Mouse (Mus musculus): ENCODE results near the gene Pcdh9. TPM values are rescaled to one million over a fixed set of nuclear protein-coding genes. Genes with fewer than 3 reads are reported as not detected.

Pcdh9 gene
- total and polyA plus RNA-seq, 3 experiments: 0.70 to 1.8 (median 1.2) TPM

DNA sequence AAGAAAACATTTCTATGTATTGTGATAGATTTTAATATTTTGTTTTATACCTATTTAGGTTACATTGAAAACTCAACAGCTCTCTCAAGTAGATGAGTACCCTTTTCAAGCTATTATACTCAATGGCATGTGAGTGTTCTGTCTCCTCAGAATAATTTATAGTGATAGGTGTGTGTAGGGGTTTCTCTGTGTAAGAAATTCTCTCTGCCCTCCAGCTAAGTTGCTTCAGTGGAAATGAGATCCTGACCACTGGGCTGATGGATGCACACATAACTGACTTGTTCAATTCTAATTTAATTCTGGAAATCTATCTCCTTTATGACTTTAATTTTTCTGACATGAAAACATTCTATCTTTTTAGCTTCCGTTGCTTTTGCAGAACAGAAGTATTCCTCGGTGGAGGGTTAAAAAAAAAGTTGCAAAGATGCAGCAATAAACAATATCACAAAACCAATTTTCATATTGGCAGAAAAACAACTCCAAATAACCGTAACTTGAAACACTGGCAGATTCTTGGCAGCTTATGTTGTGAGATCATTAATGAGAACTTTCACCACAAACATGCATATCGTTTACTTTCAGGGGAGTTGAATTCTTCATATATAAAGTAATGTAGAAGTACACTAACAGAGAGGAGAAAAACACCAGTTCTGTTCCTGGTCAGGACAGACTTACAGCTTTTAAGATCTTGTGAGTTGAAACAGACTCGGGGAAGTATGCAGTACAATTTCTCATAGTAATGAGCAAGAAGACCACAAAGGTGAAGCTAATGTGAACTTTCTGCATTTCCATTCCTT lies 828.5 kb downstream of the Pcdh9 start:
- no peak for DNase-seq
- Histone ChIP-seq H3K4me3 (no peak overlapping the region), H3K27ac (no peak overlapping the region), H3K79me2 (replicated peaks; ENCODE audit: control insufficient read depth, insufficient read depth, low read length) (no peaks in the 10 kb centered on the region), H3K27me3 (ENCODE audit: control insufficient read depth, insufficient read depth, low read length) (no peaks in the 10 kb centered on the region), H3K36me3 (ENCODE audit: control insufficient read depth, insufficient read depth, low read length) (no peaks in the 10 kb centered on the region), H3K9ac (ENCODE audit: low read depth, low read length) (no peak overlapping the region), H3K4me1 (ENCODE audit: control insufficient read depth, insufficient read depth, low read length) (no peaks in the 10 kb centered on the region)
- intact Hi-C loops (cut with DNase I): no loop called here
- TF ChIP-seq EP300 (IDR thresholded peaks at IDR 0.05; ENCODE audit: insufficient read depth, low read depth, low read length) (no peak), CTCF (IDR thresholded peaks at IDR 0.05) (no peak), POLR2A (IDR thresholded peaks at IDR 0.05; ENCODE audit: insufficient read depth, low read depth, low read length) (no peak)
- WGBS: 66% methylated on average over 5 of the region's 5 CpGs

DNA sequence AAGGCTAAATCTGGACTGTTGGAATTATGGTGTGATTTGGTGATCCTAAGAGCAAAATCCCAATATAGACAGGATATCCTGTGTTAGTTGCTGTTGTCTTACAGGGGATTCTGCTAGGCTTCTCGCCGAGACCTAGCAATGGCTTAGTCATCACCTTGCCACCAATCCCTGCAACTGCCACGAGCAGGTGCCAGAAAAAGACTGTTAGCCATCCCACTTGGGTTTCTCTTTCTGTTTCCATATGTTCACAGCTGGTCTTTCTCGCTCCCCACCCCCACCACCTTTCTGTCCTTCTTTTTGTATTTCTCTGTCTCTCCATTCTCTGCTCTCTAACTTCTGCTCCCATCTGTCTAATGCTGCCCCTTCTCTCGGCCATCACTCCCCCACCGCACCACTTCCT lies 831.7 kb downstream of the Pcdh9 start:
- Histone ChIP-seq H3K4me3 (no peak overlapping the region), H3K27ac (no peak overlapping the region), H3K4me1 (ENCODE audit: control insufficient read depth, insufficient read depth, low read length) (no peaks in the 10 kb centered on the region), H3K27me3 (ENCODE audit: control insufficient read depth, insufficient read depth, low read length) (no peaks in the 10 kb centered on the region), H3K36me3 (ENCODE audit: control insufficient read depth, insufficient read depth, low read length) (no peaks in the 10 kb centered on the region), H3K9ac (ENCODE audit: low read depth, low read length) (no peak overlapping the region), H3K79me2 (replicated peaks; ENCODE audit: control insufficient read depth, insufficient read depth, low read length) (no peaks in the 10 kb centered on the region)
- TF ChIP-seq EP300 (IDR thresholded peaks at IDR 0.05; ENCODE audit: insufficient read depth, low read depth, low read length) (no peak), CTCF (IDR thresholded peaks at IDR 0.05) (no peak), POLR2A (IDR thresholded peaks at IDR 0.05; ENCODE audit: insufficient read depth, low read depth, low read length) (no peak)
- no peak for DNase-seq
- intact Hi-C loops (cut with DNase I): no loop called here
- WGBS: 70% methylated on average over 6 of the region's 6 CpGs

DNA sequence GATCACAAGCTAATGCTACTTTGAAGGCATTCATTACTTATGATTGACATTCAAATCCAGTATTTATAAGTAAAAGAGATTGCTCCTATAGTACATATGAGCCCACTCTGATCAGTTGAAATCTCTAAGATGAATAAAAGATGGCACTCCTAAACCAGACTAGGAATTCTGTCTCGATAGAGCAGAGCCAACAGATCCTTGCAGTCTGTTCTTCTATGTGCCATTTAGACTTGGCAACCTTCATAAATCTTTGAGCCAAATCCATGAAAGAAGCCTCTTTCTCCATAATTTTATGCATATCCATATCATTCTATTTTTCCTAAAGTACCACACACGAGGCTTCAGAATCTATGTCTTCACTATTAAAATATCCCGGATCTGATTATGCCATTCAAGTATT lies 834.5 kb downstream of the Pcdh9 start:
- Histone ChIP-seq H3K4me1 (ENCODE audit: control insufficient read depth, insufficient read depth, low read length) (no peaks in the 10 kb centered on the region), H3K9ac (ENCODE audit: low read depth, low read length) (no peak overlapping the region), H3K4me3 (no peak overlapping the region), H3K79me2 (replicated peaks; ENCODE audit: control insufficient read depth, insufficient read depth, low read length) (no peaks in the 10 kb centered on the region), H3K27ac (no peak overlapping the region), H3K36me3 (ENCODE audit: control insufficient read depth, insufficient read depth, low read length) (no peaks in the 10 kb centered on the region), H3K27me3 (ENCODE audit: control insufficient read depth, insufficient read depth, low read length) (no peaks in the 10 kb centered on the region)
- intact Hi-C loops (cut with DNase I): no loop called here
- no peak for DNase-seq
- WGBS: 68% methylated on average over 3 of the region's 3 CpGs
- TF ChIP-seq CTCF (IDR thresholded peaks at IDR 0.05) (no peak), EP300 (IDR thresholded peaks at IDR 0.05; ENCODE audit: insufficient read depth, low read depth, low read length) (no peak), POLR2A (IDR thresholded peaks at IDR 0.05; ENCODE audit: insufficient read depth, low read depth, low read length) (no peak)

DNA sequence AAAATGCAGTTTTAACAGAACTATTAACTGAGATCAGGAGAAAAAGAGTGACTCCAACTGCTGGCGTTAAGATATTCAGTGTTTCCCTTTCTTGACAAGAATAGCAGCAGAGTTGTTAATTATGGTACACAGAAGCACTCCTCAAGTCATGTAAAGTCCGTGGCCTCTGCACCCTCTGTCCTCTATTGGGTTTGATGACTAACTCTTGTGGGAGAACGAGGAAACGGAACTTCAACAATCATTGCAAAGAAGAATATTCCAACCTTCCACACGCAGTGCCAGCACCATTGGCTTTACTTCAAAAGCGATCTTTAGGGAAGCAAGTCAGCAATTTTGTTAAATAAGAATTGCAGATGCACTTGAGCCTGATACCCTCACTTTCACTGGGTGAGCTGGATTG lies 849.9 kb downstream of the Pcdh9 start:
- WGBS: 53% methylated on average over 6 of the region's 6 CpGs
- Histone ChIP-seq H3K4me1 (ENCODE audit: control insufficient read depth, insufficient read depth, low read length) (no peaks in the 10 kb centered on the region), H3K79me2 (replicated peaks; ENCODE audit: control insufficient read depth, insufficient read depth, low read length) (no peaks in the 10 kb centered on the region), H3K27ac (no peak overlapping the region), H3K4me3 (no peak overlapping the region), H3K27me3 (ENCODE audit: control insufficient read depth, insufficient read depth, low read length) (no peaks in the 10 kb centered on the region), H3K9ac (ENCODE audit: low read depth, low read length) (no peak overlapping the region), H3K36me3 (ENCODE audit: control insufficient read depth, insufficient read depth, low read length) (no peaks in the 10 kb centered on the region)
- no peak for DNase-seq
- TF ChIP-seq POLR2A (IDR thresholded peaks at IDR 0.05; ENCODE audit: insufficient read depth, low read depth, low read length) (no peak), CTCF (IDR thresholded peaks at IDR 0.05) (no peak), EP300 (IDR thresholded peaks at IDR 0.05; ENCODE audit: insufficient read depth, low read depth, low read length) (no peak)
- intact Hi-C loops (cut with DNase I): no loop called here

DNA sequence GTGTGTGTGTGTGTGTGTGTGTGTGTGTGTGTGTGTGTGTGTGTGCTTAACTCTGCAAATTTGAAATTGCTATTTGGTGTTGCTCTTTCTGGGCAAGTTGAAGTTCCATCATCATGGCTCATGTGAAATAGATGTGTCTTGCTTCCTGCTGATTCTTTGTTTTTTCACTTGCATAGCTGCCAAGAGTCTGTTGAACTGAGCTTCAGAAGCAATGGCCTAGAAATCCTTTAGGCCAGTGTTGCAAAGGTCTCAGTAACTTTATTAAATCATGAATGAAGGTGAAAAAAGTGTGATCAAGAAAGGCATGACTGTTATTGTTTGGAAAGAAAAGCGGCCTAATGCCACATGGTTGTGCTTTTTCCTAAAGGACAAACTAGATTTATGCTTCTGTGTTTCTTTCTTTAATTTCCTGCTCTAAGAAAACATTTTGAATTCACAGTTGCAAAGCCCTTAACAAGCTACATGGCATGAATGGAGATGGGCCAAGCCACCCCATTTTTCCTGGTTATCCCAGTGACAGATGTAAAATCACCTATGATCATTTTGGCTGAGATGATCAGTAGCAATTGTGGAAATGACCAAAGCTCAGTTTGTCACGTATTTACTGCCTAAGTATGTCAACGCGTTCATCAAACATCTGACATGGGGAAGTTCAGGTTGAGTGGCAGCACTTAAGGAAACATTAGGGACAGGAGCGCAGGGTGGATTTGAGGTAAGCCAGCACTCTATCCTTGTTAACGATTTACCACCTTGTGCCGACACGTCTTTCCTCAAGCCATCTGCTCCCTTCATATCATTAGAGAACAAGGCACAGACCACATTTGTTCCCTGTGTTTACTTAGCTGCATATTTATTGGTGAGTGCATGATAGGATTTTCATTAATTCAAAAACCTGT lies 850.9 kb downstream of the Pcdh9 start:
- Histone ChIP-seq H3K79me2 (replicated peaks; ENCODE audit: control insufficient read depth, insufficient read depth, low read length) (no peaks in the 10 kb centered on the region), H3K9ac (ENCODE audit: low read depth, low read length) (no peak overlapping the region), H3K4me1 (ENCODE audit: control insufficient read depth, insufficient read depth, low read length) (no peaks in the 10 kb centered on the region), H3K4me3 (no peak overlapping the region), H3K27ac (no peak overlapping the region), H3K36me3 (ENCODE audit: control insufficient read depth, insufficient read depth, low read length) (no peaks in the 10 kb centered on the region), H3K27me3 (ENCODE audit: control insufficient read depth, insufficient read depth, low read length) (no peaks in the 10 kb centered on the region)
- TF ChIP-seq CTCF (IDR thresholded peaks at IDR 0.05): no peak
- no peak for TF ChIP-seq EP300 (IDR thresholded peaks at IDR 0.05; ENCODE audit: insufficient read depth, low read depth, low read length)
- TF ChIP-seq POLR2A (IDR thresholded peaks at IDR 0.05; ENCODE audit: insufficient read depth, low read depth, low read length): no peak
- no peak for DNase-seq
- intact Hi-C loops (cut with DNase I): no loop called here
- 66% methylated on average over 8 of the region's 8 CpGs for WGBS

Data from heart, adult 2 months (tissue).